Mouse (Mus musculus) stomach, embryonic 14.5 days (tissue): ENCODE data around the gene Zfp423. TPM values are rescaled to one million over a fixed set of nuclear protein-coding genes. Genes with fewer than 3 reads are reported as not detected.

Experiments
- ATAC-seq: fragments of 200-750 bp; cut with Nextera tagmentation; 2 replicates; pipeline ENCODE4 v1.8.0; 2017; ENCODE audit warnings: low read depth, moderate TSS enrichment; ENCODE audit not compliant: insufficient number of reproducible peaks, insufficient read depth, low FRiP score
- H3K27ac ChIP-seq: fragments of 300-500 bp; sonication (generic); 2 replicates; pipeline ENCODE4 v1.5.1; 2014; ENCODE audit warnings: mild to moderate bottlenecking, low read length, moderate library complexity, mixed read lengths
- H3K27me3 ChIP-seq: fragments of 300-500 bp; sonication (generic); 2 replicates; pipeline ENCODE4 v1.6.1; 2014; ENCODE audit warnings: low read length, control low read depth, mixed read lengths; ENCODE audit not compliant: control insufficient read depth, insufficient read depth
- H3K36me3 ChIP-seq: fragments of 300-500 bp; sonication (generic); 2 replicates; pipeline ENCODE4 v1.6.1; 2014; ENCODE audit warnings: mild to moderate bottlenecking, control low read depth, low read length, moderate library complexity, mixed read lengths; ENCODE audit not compliant: control insufficient read depth, insufficient read depth
- H3K4me1 ChIP-seq: fragments of 300-500 bp; sonication (generic); 2 replicates; pipeline ENCODE4 v1.6.1; 2014; ENCODE audit warnings: low read length, control low read depth, mixed read lengths; ENCODE audit not compliant: control insufficient read depth, insufficient read depth
- H3K4me2 ChIP-seq: fragments of 300-500 bp; sonication (generic); replicated peaks from 2 replicates; pipeline ENCODE4 v1.6.1; 2014; ENCODE audit warnings: low read depth, low read length, control low read depth
- H3K4me3 ChIP-seq: fragments of 300-500 bp; sonication (generic); 2 replicates; pipeline ENCODE4 v1.5.1; 2014; ENCODE audit warnings: low read depth, low read length, control low read depth
- H3K9ac ChIP-seq: fragments of 300-500 bp; sonication (generic); replicated peaks from 2 replicates; pipeline ENCODE4 v1.6.1; 2014; ENCODE audit warnings: low read depth, mild to moderate bottlenecking, control low read depth, low read length, moderate library complexity, mixed read lengths
- H3K9me3 ChIP-seq: fragments of 300-500 bp; sonication (generic); 2 replicates; pipeline ENCODE4 v1.6.1; 2016; ENCODE audit warnings: low read depth, low read length, control low read depth; ENCODE audit not compliant: control insufficient read depth
- WGBS: fragments of 180-500 bp; shearing (Covaris S2); extraction: QIAGEN DNeasy Blood & Tissue Kit; methylation state at CpG from one replicate; pipeline ENCODE4 v1.1.7; 2014; 5-methylcytosine and 5-hydroxymethylcytosine counted together
- polyA plus RNA-seq: library from polyadenylated mRNA; unstranded; fragments of >200 nt; fragmentation: Nextera tagmentation; extraction: Ambion mirVana; gene quantifications from 2 replicates; pipeline ENCODE4 v1.2.1, GENCODE M21; 2014

Zfp423 gene
- polyA plus RNA-seq, 1 experiment from 2014 or later: 13.6 TPM

GRCm38 (mm10) chr8:87875852-87876251, 83.5 kb downstream of the Zfp423 start:
- H3K36me3 ChIP-seq: no peaks in the 10 kb centered on the region
- H3K27ac ChIP-seq: no peak overlapping the region
- ATAC-seq: no peak
- H3K27me3 ChIP-seq: no peaks in the 10 kb centered on the region
- H3K4me3 ChIP-seq: no peak overlapping the region
- no peaks in the 10 kb centered on the region for H3K9me3 ChIP-seq
- H3K9ac ChIP-seq: no peak overlapping the region
- no peak overlapping the region for H3K4me2 ChIP-seq
- 65% methylated on average over 6 of the region's 6 CpGs for WGBS
- peaks cover 16% of the 10 kb centered on the region; the same call in 1 of the 2 replicates for H3K4me1 ChIP-seq

GRCm38 (mm10) chr8:87875452-87875851, 83.9 kb downstream of the Zfp423 start:
- Histone ChIP-seq H3K4me3 (no peak overlapping the region), H3K9me3 (no peaks in the 10 kb centered on the region), H3K4me1 (peaks cover 16% of the 10 kb centered on the region; the same call in 1 of the 2 replicates), H3K9ac (no peak overlapping the region), H3K36me3 (no peaks in the 10 kb centered on the region), H3K27me3 (no peaks in the 10 kb centered on the region), H3K27ac (no peak overlapping the region), H3K4me2 (no peak overlapping the region)
- 29% methylated on average over 10 of the region's 10 CpGs for WGBS
- ATAC-seq: no peak

- H3K9me3 ChIP-seq: no peaks in the 10 kb centered on the region
- no peak overlapping the region for H3K27ac ChIP-seq
- no peaks in the 10 kb centered on the region for H3K27me3 ChIP-seq
- no peak for ATAC-seq
- H3K4me1 ChIP-seq: peaks cover 16% of the 10 kb centered on the region; the same call in 1 of the 2 replicates
- no peaks in the 10 kb centered on the region for H3K36me3 ChIP-seq
- 42% methylated on average over 14 of the region's 14 CpGs for WGBS
- H3K4me2 ChIP-seq: no peak overlapping the region
- no peak overlapping the region for H3K4me3 ChIP-seq
- H3K9ac ChIP-seq: no peak overlapping the region
These were observed 86.3 kb downstream of the Zfp423 start for GRCm38 (mm10) chr8:87872987-87873550.

GRCm38 (mm10) chr8:87872356-87872930, 87.0 kb downstream of the Zfp423 start:
- Histone ChIP-seq H3K9me3 (no peaks in the 10 kb centered on the region), H3K36me3 (no peaks in the 10 kb centered on the region), H3K4me3 (no peak overlapping the region), H3K9ac (no peak overlapping the region), H3K27ac (no peak overlapping the region), H3K27me3 (no peaks in the 10 kb centered on the region), H3K4me1 (peaks cover 16% of the 10 kb centered on the region; the same call in 1 of the 2 replicates), H3K4me2 (no peak overlapping the region)
- WGBS: 66% methylated on average over 6 of the region's 6 CpGs
- ATAC-seq: no peak

- no peak overlapping the region for H3K4me3 ChIP-seq
- ATAC-seq: no peak
- peaks cover 5% of the 10 kb centered on the region; the same call in 1 of the 2 replicates for H3K4me1 ChIP-seq
- H3K9ac ChIP-seq: no peak overlapping the region
- no peaks in the 10 kb centered on the region for H3K27me3 ChIP-seq
- no peak overlapping the region for H3K4me2 ChIP-seq
- no peaks in the 10 kb centered on the region for H3K9me3 ChIP-seq
- H3K36me3 ChIP-seq: no peaks in the 10 kb centered on the region
- no peak overlapping the region for H3K27ac ChIP-seq
- 86% methylated on average over 6 of the region's 6 CpGs for WGBS
These were observed 92.8 kb downstream of the Zfp423 start for GRCm38 (mm10) chr8:87866586-87866985.

- no peaks in the 10 kb centered on the region for H3K9me3 ChIP-seq
- H3K4me2 ChIP-seq: no peak overlapping the region
- H3K4me3 ChIP-seq: no peak overlapping the region
- H3K9ac ChIP-seq: no peak overlapping the region
- no peak overlapping the region for H3K27ac ChIP-seq
- no peaks in the 10 kb centered on the region for H3K27me3 ChIP-seq
- 69% methylated on average over 8 of the region's 8 CpGs for WGBS
- no peaks in the 10 kb centered on the region for H3K36me3 ChIP-seq
- no peak for ATAC-seq
- peaks cover 11% of the 10 kb centered on the region; the same call in 1 of the 2 replicates for H3K4me1 ChIP-seq
These were observed 95.2 kb downstream of the Zfp423 start for GRCm38 (mm10) chr8:87864236-87864635.

GRCm38 (mm10) chr8:87863128-87863527, 96.3 kb downstream of the Zfp423 start:
- ATAC-seq: no peak
- Histone ChIP-seq H3K4me3 (no peak overlapping the region), H3K4me1 (peaks cover 11% of the 10 kb centered on the region; the same call in 1 of the 2 replicates), H3K27me3 (no peaks in the 10 kb centered on the region), H3K27ac (no peak overlapping the region), H3K4me2 (no peak overlapping the region), H3K9me3 (no peaks in the 10 kb centered on the region), H3K9ac (no peak overlapping the region), H3K36me3 (no peaks in the 10 kb centered on the region)
- WGBS: 83% methylated on average over 8 of the region's 8 CpGs

- 33% methylated on average over 5 of the region's 5 CpGs for WGBS
- H3K4me3 ChIP-seq: no peak overlapping the region
- no peaks in the 10 kb centered on the region for H3K9me3 ChIP-seq
- no peaks in the 10 kb centered on the region for H3K27me3 ChIP-seq
- H3K9ac ChIP-seq: no peak overlapping the region
- H3K4me2 ChIP-seq: no peak overlapping the region
- no peaks in the 10 kb centered on the region for H3K36me3 ChIP-seq
- peaks cover 11% of the 10 kb centered on the region; the same call in 1 of the 2 replicates for H3K4me1 ChIP-seq
- peak overlapping the region; percentile 69 for H3K27ac ChIP-seq
- ATAC-seq: no peak
These were observed 97.7 kb downstream of the Zfp423 start for GRCm38 (mm10) chr8:87861718-87862117.
